Mouse (Mus musculus) heart, embryonic 10.5 days (tissue): ENCODE measurements around the gene Tbca. TPM values are rescaled to one million over a fixed set of nuclear protein-coding genes. Genes with fewer than 3 reads are reported as not detected.

Source experiments
- DNase-seq: peaks from one replicate; pipeline ENCODE4 v3.0.0-alpha.2; 2017; ENCODE audit warnings: low spot score
- H3K27ac ChIP-seq: fragments of 300-500 bp; sonication (generic); 2 replicates; pipeline ENCODE4 v1.5.1; 2016; ENCODE audit warnings: mild to moderate bottlenecking
- H3K27me3 ChIP-seq: fragments of 300-500 bp; sonication (generic); 2 replicates; pipeline ENCODE4 v1.6.1; 2016; ENCODE audit warnings: mild to moderate bottlenecking; ENCODE audit not compliant: poor library complexity, insufficient read depth, severe bottlenecking
- H3K36me3 ChIP-seq: fragments of 300-500 bp; sonication (generic); 2 replicates; pipeline ENCODE4 v1.6.1; 2016; ENCODE audit warnings: mild to moderate bottlenecking, moderate library complexity
- H3K4me1 ChIP-seq: fragments of 300-500 bp; sonication (generic); 2 replicates; pipeline ENCODE4 v1.6.1; 2016; ENCODE audit warnings: mild to moderate bottlenecking
- H3K4me3 ChIP-seq: fragments of 300-500 bp; sonication (generic); 2 replicates; pipeline ENCODE4 v1.5.1; 2016; ENCODE audit warnings: mild to moderate bottlenecking, moderate library complexity
- H3K9me3 ChIP-seq: fragments of 300-500 bp; sonication (generic); 2 replicates; pipeline ENCODE4 v1.6.1; 2016; ENCODE audit warnings: mild to moderate bottlenecking, moderate library complexity
- WGBS: fragments of 180-500 bp; shearing (Covaris S2); methylation state at CpG from one replicate; pipeline ENCODE4 v1.1.7; 2016; 5-methylcytosine and 5-hydroxymethylcytosine counted together
- polyA plus RNA-seq: library from polyadenylated mRNA; unstranded; fragments of >200 nt; fragmentation: Nextera tagmentation; extraction: Ambion mirVana; gene quantifications from 2 replicates; pipeline ENCODE4 v1.2.1, GENCODE M21; 2016

The Tbca gene
- polyA plus RNA-seq, 1 experiment from 2014 or later, result 226 TPM

- H3K27me3 ChIP-seq, result peaks cover 100% of the 10 kb centered on the region
- no peak within 1 kb of the TSS for H3K27ac ChIP-seq
- no peaks in the 10 kb centered on the region for H3K9me3 ChIP-seq
- peak within 1 kb of the TSS; percentile 35; the same call in 1 of the 2 replicates for H3K4me3 ChIP-seq
- no peaks in the 10 kb centered on the region for H3K36me3 ChIP-seq
- H3K4me1 ChIP-seq, result peaks cover 15% of the 10 kb centered on the region
- no peak for DNase-seq
- WGBS, result under 1% methylated on average over 30 of the region's 30 CpGs
Measured at GRCm38 (mm10) chr13:94875396-94875880, 86.7 kb downstream of the Tbca start, which contains the start of gene Otp. Otp (plus strand) TSS chr13:94875602.

- no peak for DNase-seq
Measured at GRCm38 (mm10) chr13:94876286-94877210, 87.8 kb downstream of the Tbca start.

GRCm38 (mm10) chr13:94877211-94877590 is 88.5 kb downstream of the Tbca start:
- Histone ChIP-seq H3K4me1 (peaks cover 11% of the 10 kb centered on the region), H3K27ac (no peak overlapping the region), H3K9me3 (no peaks in the 10 kb centered on the region), H3K36me3 (no peaks in the 10 kb centered on the region), H3K4me3 (no peak overlapping the region), H3K27me3 (peaks cover 100% of the 10 kb centered on the region)
- no peak for DNase-seq
- WGBS, result 1% methylated on average over 27 of the region's 27 CpGs

More at GRCm38 (mm10) chr13:94876286-94877210, 87.8 kb downstream of the Tbca start:
- H3K4me1 ChIP-seq, result peaks cover 11% of the 10 kb centered on the region
- no peak overlapping the region for H3K27ac ChIP-seq
- H3K9me3 ChIP-seq, result no peaks in the 10 kb centered on the region
- H3K36me3 ChIP-seq, result no peaks in the 10 kb centered on the region
- no peak overlapping the region for H3K4me3 ChIP-seq
- peaks cover 100% of the 10 kb centered on the region for H3K27me3 ChIP-seq
- WGBS, result 1% methylated on average over 30 of the region's 30 CpGs

GRCm38 (mm10) chr13:94877991-94878745 is 89.5 kb downstream of the Tbca start:
- no peak for DNase-seq
- WGBS, result 14% methylated on average over 10 of the region's 10 CpGs

GRCm38 (mm10) chr13:94881201-94881600 is 92.5 kb downstream of the Tbca start:
- 4% methylated on average over 3 of the region's 3 CpGs for WGBS
- H3K27ac ChIP-seq, result no peak overlapping the region
- H3K36me3 ChIP-seq, result no peaks in the 10 kb centered on the region
- no peaks in the 10 kb centered on the region for H3K9me3 ChIP-seq
- peaks cover 25% of the 10 kb centered on the region for H3K4me1 ChIP-seq
- peaks cover 100% of the 10 kb centered on the region for H3K27me3 ChIP-seq
- no peak overlapping the region for H3K4me3 ChIP-seq
- no peak for DNase-seq

More at GRCm38 (mm10) chr13:94877991-94878745, 89.5 kb downstream of the Tbca start:
- Histone ChIP-seq H3K36me3 (no peaks in the 10 kb centered on the region), H3K27ac (no peak overlapping the region), H3K9me3 (no peaks in the 10 kb centered on the region), H3K27me3 (peaks cover 100% of the 10 kb centered on the region), H3K4me1 (peaks cover 19% of the 10 kb centered on the region), H3K4me3 (no peak overlapping the region)

GRCm38 (mm10) chr13:94882221-94882620 is 93.5 kb downstream of the Tbca start:
- no peak for DNase-seq
- Histone ChIP-seq H3K27me3 (peaks cover 100% of the 10 kb centered on the region), H3K4me3 (no peak overlapping the region), H3K36me3 (no peaks in the 10 kb centered on the region), H3K27ac (no peak overlapping the region), H3K9me3 (no peaks in the 10 kb centered on the region), H3K4me1 (peaks cover 25% of the 10 kb centered on the region)
- WGBS, result 3% methylated on average over 10 of the region's 10 CpGs

GRCm38 (mm10) chr13:94882711-94883145 is 94.0 kb downstream of the Tbca start:
- Histone ChIP-seq H3K27ac (no peak overlapping the region), H3K27me3 (peaks cover 100% of the 10 kb centered on the region), H3K4me3 (peak overlapping the region; percentile 65), H3K4me1 (peaks cover 25% of the 10 kb centered on the region), H3K36me3 (no peaks in the 10 kb centered on the region), H3K9me3 (no peaks in the 10 kb centered on the region)
- under 1% methylated on average over 36 of the region's 37 CpGs for WGBS
- DNase-seq, result no peak

- Histone ChIP-seq H3K27ac (0 out of 2 replicates have a peak overlapping the region, but pooled peaks have one; percentile 22), H3K27me3 (peaks cover 100% of the 10 kb centered on the region), H3K36me3 (no peaks in the 10 kb centered on the region), H3K9me3 (no peaks in the 10 kb centered on the region), H3K4me3 (peak overlapping the region; percentile 65), H3K4me1 (peaks cover 25% of the 10 kb centered on the region)
- DNase-seq, result no peak
- WGBS, result 2% methylated on average over 65 of the region's 95 CpGs
Measured at GRCm38 (mm10) chr13:94883163-94883965, 94.7 kb downstream of the Tbca start.

- peaks cover 25% of the 10 kb centered on the region for H3K4me1 ChIP-seq
- H3K27ac ChIP-seq, result no peak overlapping the region
- 1% methylated on average over 36 of the region's 36 CpGs for WGBS
- no peak for DNase-seq
- peak overlapping the region; percentile 65 for H3K4me3 ChIP-seq
- H3K27me3 ChIP-seq, result peaks cover 99% of the 10 kb centered on the region
- H3K9me3 ChIP-seq, result no peaks in the 10 kb centered on the region
- no peaks in the 10 kb centered on the region for H3K36me3 ChIP-seq
Measured at GRCm38 (mm10) chr13:94883966-94884960, 95.6 kb downstream of the Tbca start.

- H3K27me3 ChIP-seq, result peaks cover 92% of the 10 kb centered on the region
- no peak for DNase-seq
- 2% methylated on average over 65 of the region's 81 CpGs for WGBS
- H3K9me3 ChIP-seq, result no peaks in the 10 kb centered on the region
- peaks cover 25% of the 10 kb centered on the region for H3K4me1 ChIP-seq
- peak overlapping the region; percentile 45 for H3K4me3 ChIP-seq
- peak overlapping the region; percentile 10; the same call in 1 of the 2 replicates for H3K27ac ChIP-seq
- H3K36me3 ChIP-seq, result no peaks in the 10 kb centered on the region
Measured at GRCm38 (mm10) chr13:94885291-94886235, 96.9 kb downstream of the Tbca start.
